Mouse (Mus musculus): Measurements from ENCODE around the gene Dock8. TPM values are rescaled to one million over a fixed set of nuclear protein-coding genes. Genes with fewer than 3 reads are reported as not detected.

The Dock8 gene
- polyA plus RNA-seq, 1 experiment = 8.2 TPM

DNA sequence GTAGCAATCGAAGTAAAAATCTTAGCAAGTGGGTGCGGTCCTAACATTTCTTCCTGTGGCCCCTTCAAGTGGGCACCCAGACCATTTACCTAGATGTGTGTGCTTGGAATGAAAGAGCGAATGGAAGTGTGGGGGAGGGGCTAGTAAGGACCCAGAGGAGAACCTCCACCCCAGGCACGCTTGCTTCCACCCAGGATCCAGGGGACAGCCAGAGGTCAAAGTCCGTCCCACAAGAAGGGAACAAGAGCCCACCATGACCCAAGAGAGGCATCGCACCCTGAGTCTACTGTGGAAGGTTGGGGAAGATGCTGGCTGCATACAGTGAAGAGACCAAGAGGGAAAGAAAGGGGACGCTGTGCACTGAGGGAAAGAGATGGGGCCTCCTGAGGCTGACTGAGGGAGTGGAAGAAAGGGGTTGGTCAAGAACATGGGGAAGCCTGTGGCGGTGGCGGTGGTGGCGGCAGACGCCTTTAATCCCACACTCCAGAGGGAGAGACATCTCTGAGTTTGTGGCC lies 209.3 kb downstream of the Dock8 start:
- TF ChIP-seq USF1 (IDR thresholded peaks at IDR 0.05; ENCODE audit: low read depth) = no peak
- H3K4me3 ChIP-seq (ENCODE audit: insufficient read depth, poor library complexity, severe bottlenecking) = no peak overlapping the region
- H3K27me3 ChIP-seq (ENCODE audit: control insufficient read depth, insufficient read depth, insufficient read length) = peaks cover 9% of the 10 kb centered on the region
- H3ac ChIP-seq (ENCODE audit: control insufficient read depth, insufficient read length, low read depth) = no peak overlapping the region
- H3K36me3 ChIP-seq (ENCODE audit: control insufficient read depth, insufficient read depth) = no peaks in the 10 kb centered on the region
- H3K79me2 ChIP-seq (ENCODE audit: control insufficient read depth, insufficient read depth) = no peaks in the 10 kb centered on the region
- no peaks in the 10 kb centered on the region for H3K79me3 ChIP-seq (ENCODE audit: low read depth)

DNA sequence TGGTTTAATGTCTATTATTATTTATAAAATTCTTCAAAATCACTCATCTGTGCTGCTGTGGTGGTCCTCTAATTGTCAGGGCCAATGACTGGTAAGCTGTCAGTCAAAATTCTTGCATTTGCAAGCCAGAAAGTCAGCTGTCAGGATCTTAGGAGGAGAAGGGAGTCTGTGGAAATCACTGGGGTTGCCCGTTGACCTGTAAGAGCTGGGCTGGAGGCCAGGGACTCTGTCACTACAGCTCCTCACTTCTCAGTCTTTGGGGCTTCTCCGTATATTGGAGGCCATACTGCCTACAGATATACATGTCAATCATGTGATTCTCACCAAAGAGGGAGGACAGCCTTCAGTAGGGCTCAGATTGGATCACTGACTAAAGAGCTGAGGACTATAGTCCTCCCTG lies 221.3 kb downstream of the Dock8 start:
- Histone ChIP-seq H3K36me3 (ENCODE audit: control insufficient read depth, insufficient read depth) (no peaks in the 10 kb centered on the region), H3K27me3 (ENCODE audit: control insufficient read depth, insufficient read depth, insufficient read length) (no peaks in the 10 kb centered on the region), H3K4me3 (ENCODE audit: insufficient read depth, poor library complexity, severe bottlenecking) (no peak overlapping the region), H3ac (ENCODE audit: control insufficient read depth, insufficient read length, low read depth) (no peak overlapping the region), H3K79me2 (ENCODE audit: control insufficient read depth, insufficient read depth) (no peaks in the 10 kb centered on the region), H3K79me3 (ENCODE audit: low read depth) (no peaks in the 10 kb centered on the region)
- no peak for TF ChIP-seq CTCF (IDR thresholded peaks at IDR 0.05; ENCODE audit: control insufficient read depth, insufficient read depth, insufficient read length)
- no peak for TF ChIP-seq FOSL1 (IDR thresholded peaks at IDR 0.05; ENCODE audit: insufficient read depth, low read length, poor library complexity, severe bottlenecking)
- no peak for TF ChIP-seq USF1 (IDR thresholded peaks at IDR 0.05; ENCODE audit: low read depth)
- TF ChIP-seq MAX (IDR thresholded peaks at IDR 0.05) = no peak
- TF ChIP-seq MYOG (IDR thresholded peaks at IDR 0.05; ENCODE audit: control insufficient read depth, extremely low read depth, insufficient read length) = no peak
- no peak for TF ChIP-seq MYOD1 (IDR thresholded peaks at IDR 0.05; ENCODE audit: control insufficient read depth, insufficient read length, low read depth)
- TF ChIP-seq CEBPB (IDR thresholded peaks at IDR 0.05; ENCODE audit: low read depth) = no peak

DNA sequence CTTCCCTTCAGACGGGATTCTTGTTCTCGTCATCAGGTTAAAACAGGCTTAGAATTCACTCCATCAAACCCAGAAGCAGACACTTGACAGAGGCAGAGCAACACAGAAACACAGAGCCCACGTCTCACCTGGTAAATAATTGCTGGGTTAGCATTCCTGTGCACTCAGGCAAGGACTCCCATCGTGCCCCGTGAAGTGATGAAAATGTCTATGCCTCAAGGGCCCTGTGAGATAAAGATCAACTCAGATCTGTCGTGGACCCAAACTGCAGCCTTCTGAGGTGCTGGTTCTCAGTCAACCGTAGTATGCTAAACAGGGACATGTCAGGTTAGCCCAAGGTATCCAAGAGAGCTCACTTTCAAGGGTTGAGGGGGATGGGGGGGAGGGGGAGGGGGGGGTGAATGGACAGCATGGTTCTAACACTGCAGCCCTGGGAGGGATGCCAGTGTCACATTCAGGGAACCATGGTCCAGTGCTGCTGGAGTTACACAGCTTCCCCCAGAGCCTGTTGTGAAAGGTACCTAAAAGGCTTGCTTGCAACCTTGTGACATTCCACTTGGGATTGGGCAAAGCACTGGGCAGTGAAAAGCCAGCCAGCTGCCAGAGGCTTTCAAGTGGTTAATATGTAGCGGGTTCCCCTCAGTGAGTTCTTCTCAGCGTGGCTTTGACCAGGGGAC lies 222.8 kb downstream of the Dock8 start:
- no peak overlapping the region for H3ac ChIP-seq (ENCODE audit: control insufficient read depth, insufficient read length, low read depth)
- H3K4me3 ChIP-seq (ENCODE audit: insufficient read depth, poor library complexity, severe bottlenecking) = no peak overlapping the region
- TF ChIP-seq CTCF (IDR thresholded peaks at IDR 0.05; ENCODE audit: control insufficient read depth, insufficient read depth, insufficient read length) = no peak
- TF ChIP-seq FOSL1 (IDR thresholded peaks at IDR 0.05; ENCODE audit: insufficient read depth, low read length, poor library complexity, severe bottlenecking) = no peak
- no peak for TF ChIP-seq MYOG (IDR thresholded peaks at IDR 0.05; ENCODE audit: control insufficient read depth, extremely low read depth, insufficient read length)
- TF ChIP-seq MAX (IDR thresholded peaks at IDR 0.05) = no peak
- no peak for TF ChIP-seq USF1 (IDR thresholded peaks at IDR 0.05; ENCODE audit: low read depth)
- TF ChIP-seq CEBPB (IDR thresholded peaks at IDR 0.05; ENCODE audit: low read depth) = no peak
- TF ChIP-seq MYOD1 (IDR thresholded peaks at IDR 0.05; ENCODE audit: control insufficient read depth, insufficient read length, low read depth) = no peak
- H3K27me3 ChIP-seq (ENCODE audit: control insufficient read depth, insufficient read depth, insufficient read length) = no peaks in the 10 kb centered on the region
- H3K36me3 ChIP-seq (ENCODE audit: control insufficient read depth, insufficient read depth) = no peaks in the 10 kb centered on the region
- no peaks in the 10 kb centered on the region for H3K79me2 ChIP-seq (ENCODE audit: control insufficient read depth, insufficient read depth)
- H3K79me3 ChIP-seq (ENCODE audit: low read depth) = no peaks in the 10 kb centered on the region

DNA sequence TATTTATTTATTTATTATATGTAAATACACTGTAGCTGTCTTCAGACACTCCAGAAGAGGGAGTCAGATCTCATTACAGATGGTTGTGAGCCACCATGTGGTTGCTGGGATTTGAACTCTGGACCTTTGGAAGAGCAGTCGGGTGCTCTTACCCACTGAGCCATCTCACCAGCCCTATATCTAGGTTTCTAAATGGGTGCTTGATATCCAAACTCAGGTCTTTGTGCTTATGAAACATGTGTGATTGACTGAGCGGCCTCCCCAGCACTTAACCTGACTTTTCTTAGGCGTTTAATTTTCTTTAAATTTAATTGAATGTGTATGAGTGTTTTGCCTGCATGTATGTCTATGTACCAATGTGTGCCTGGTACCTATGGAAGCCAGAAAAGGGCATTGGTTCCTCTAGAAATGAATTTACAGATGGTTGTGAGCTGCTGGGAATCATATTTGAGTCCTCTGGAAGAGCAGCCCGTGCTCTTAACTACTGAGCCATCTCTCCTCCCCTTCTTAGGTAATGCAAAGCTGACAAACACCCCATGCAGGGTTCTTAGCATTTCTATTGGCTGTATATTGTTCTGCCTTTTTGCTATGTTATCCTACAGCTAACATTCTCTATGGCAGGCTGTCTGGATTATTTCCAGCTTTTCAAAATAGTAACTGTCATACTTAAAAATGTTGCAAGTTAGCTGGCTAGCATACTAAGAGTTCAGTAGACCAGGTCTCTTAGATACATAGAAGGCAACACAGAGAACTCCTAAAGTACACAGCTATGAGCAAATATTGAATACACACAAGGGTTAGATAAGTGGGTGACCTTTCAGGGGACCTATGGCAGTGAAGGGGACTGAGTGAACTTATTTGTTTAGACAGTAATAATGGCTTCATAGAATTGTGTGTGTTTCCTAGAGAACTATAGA lies 231.0 kb downstream of the Dock8 start:
- Histone ChIP-seq H3K79me3 (ENCODE audit: low read depth) (no peaks in the 10 kb centered on the region), H3K36me3 (ENCODE audit: control insufficient read depth, insufficient read depth) (no peaks in the 10 kb centered on the region)

DNA sequence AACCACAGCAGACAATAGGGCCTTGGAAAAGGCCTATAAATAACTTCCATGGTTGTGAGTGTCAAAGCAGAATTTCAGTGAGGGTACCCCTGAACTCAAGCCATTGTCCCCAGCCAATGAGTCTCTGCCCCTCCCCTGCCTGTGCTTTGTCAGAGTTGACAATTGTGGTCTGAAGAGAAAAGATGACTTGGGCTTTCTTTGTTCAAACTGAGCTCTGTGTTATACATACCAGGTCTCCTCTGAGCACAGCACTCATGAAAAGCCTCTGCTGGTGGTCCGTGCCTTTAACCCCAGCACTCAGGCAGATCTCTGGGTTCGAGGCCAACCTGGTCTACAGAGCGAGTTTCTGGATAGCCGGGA lies 231.6 kb downstream of the Dock8 start:
- H3K79me2 ChIP-seq (ENCODE audit: control insufficient read depth, insufficient read depth) = no peaks in the 10 kb centered on the region
- no peak for TF ChIP-seq MYOG (IDR thresholded peaks at IDR 0.05; ENCODE audit: control insufficient read depth, extremely low read depth, insufficient read length)
- no peak for TF ChIP-seq USF1 (IDR thresholded peaks at IDR 0.05; ENCODE audit: low read depth)
- TF ChIP-seq CEBPB (IDR thresholded peaks at IDR 0.05; ENCODE audit: low read depth) = no peak
- TF ChIP-seq FOSL1 (IDR thresholded peaks at IDR 0.05; ENCODE audit: insufficient read depth, low read length, poor library complexity, severe bottlenecking) = no peak
- TF ChIP-seq MYOD1 (IDR thresholded peaks at IDR 0.05; ENCODE audit: control insufficient read depth, insufficient read length, low read depth) = no peak
- no peak for TF ChIP-seq CTCF (IDR thresholded peaks at IDR 0.05; ENCODE audit: control insufficient read depth, insufficient read depth, insufficient read length)
- no peak for TF ChIP-seq MAX (IDR thresholded peaks at IDR 0.05)
- no peaks in the 10 kb centered on the region for H3K36me3 ChIP-seq (ENCODE audit: control insufficient read depth, insufficient read depth)
- H3K4me3 ChIP-seq (ENCODE audit: insufficient read depth, poor library complexity, severe bottlenecking) = no peak overlapping the region
- no peak overlapping the region for H3ac ChIP-seq (ENCODE audit: control insufficient read depth, insufficient read length, low read depth)
- peaks cover 15% of the 10 kb centered on the region for H3K27me3 ChIP-seq (ENCODE audit: control insufficient read depth, insufficient read depth, insufficient read length)
- H3K79me3 ChIP-seq (ENCODE audit: low read depth) = no peaks in the 10 kb centered on the region

More for the DNA sequence above, 231.0 kb downstream of the Dock8 start:
- TF ChIP-seq CEBPB (IDR thresholded peaks at IDR 0.05; ENCODE audit: low read depth) (no peak), CTCF (IDR thresholded peaks at IDR 0.05; ENCODE audit: control insufficient read depth, insufficient read depth, insufficient read length) (no peak), MAX (IDR thresholded peaks at IDR 0.05) (no peak), USF1 (IDR thresholded peaks at IDR 0.05; ENCODE audit: low read depth) (no peak), FOSL1 (IDR thresholded peaks at IDR 0.05; ENCODE audit: insufficient read depth, low read length, poor library complexity, severe bottlenecking) (no peak), MYOD1 (IDR thresholded peaks at IDR 0.05; ENCODE audit: control insufficient read depth, insufficient read length, low read depth) (no peak), MYOG (IDR thresholded peaks at IDR 0.05; ENCODE audit: control insufficient read depth, extremely low read depth, insufficient read length) (no peak)
- peaks cover 11% of the 10 kb centered on the region for H3K27me3 ChIP-seq (ENCODE audit: control insufficient read depth, insufficient read depth, insufficient read length)
- H3ac ChIP-seq (ENCODE audit: control insufficient read depth, insufficient read length, low read depth) = no peak overlapping the region
- no peaks in the 10 kb centered on the region for H3K79me2 ChIP-seq (ENCODE audit: control insufficient read depth, insufficient read depth)
- H3K4me3 ChIP-seq (ENCODE audit: insufficient read depth, poor library complexity, severe bottlenecking) = no peak overlapping the region
